In the genomic region with DNA sequence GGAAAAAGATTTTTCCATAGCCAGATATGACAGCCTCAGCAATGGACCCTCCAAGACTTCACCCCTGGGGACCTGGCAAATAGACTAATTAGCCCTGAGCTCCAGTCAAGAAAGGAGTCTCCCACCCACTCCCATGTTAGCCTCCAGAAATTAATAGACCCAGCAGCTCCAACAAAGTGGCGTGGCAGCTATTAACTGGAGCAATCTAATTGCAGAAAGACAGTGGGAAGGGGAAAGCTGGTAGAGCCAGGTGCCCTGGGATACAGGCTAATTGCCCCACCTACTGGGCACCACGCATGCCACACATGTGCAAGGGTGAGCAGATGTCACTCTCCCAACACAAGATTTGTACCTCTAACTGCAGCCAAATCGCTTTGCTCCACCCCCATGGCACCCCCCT, we compare ENCODE assay signal across 9 mouse cellular contexts.
DNase-seq lines count a peak whose midpoint lies in the region; ATAC-seq and TF ChIP-seq lines count a peak whose summit lies in the region.
"Had no signal": no experiment of that assay in that cellular context is flagged by ENCODE, and none has a peak within 500 bp of the region (broad histone marks: within the 10 kb centered on the region; RNA-seq: fewer than 3 reads in every experiment).

No protein-coding gene starts in this region.

- TF ChIP-seq POLR2A in cerebellum, adult 2 months (IDR thresholded peaks at IDR 0.05; ENCODE audit: borderline replicate concordance, insufficient read depth, low read length): no peak
- no peak for TF ChIP-seq POLR2A in liver, adult 2 months (IDR thresholded peaks at IDR 0.05; ENCODE audit: extremely low read depth, insufficient read depth, low read length)

- 14% methylated on average over 3 of the region's 3 CpGs for WGBS in cerebellum, adult 2 months
- 58% methylated on average over 3 of the region's 3 CpGs for WGBS in liver, adult 2 months
- 52% methylated on average over 3 of the region's 3 CpGs for WGBS in liver, embryonic 11.5 days

- H3K27me3 ChIP-seq in cerebellum, adult 2 months (ENCODE audit: control insufficient read depth, insufficient read depth, low read length): no peaks in the 10 kb centered on the region
- H3K27me3 ChIP-seq in liver, adult 2 months (ENCODE audit: control insufficient read depth, insufficient read depth, low read length): no peaks in the 10 kb centered on the region
- no peaks in the 10 kb centered on the region for H3K27me3 ChIP-seq in liver, embryonic 11.5 days (replicated peaks; ENCODE audit: control insufficient read depth, insufficient read depth, low read length)
- H3K27me3 ChIP-seq: limb, embryonic 12.5 days had no signal

- no peak for DNase-seq in cerebellum, adult 2 months
- no peak for DNase-seq in cerebellum, adult 8-10 months
- DNase-seq in liver, adult 2 months (ENCODE audit: extremely low read depth, low read depth, low spot score): peak; percentile 6
- DNase-seq in liver, embryonic 11.5 days (ENCODE audit: low spot score): no peak
- DNase-seq in 3T3-L1 (ENCODE audit: low read depth, low spot score): peak; percentile 7
- peak; percentile 44 for DNase-seq in kidney, postnatal 10 days
- no peak for DNase-seq in right cerebral cortex, adult 2 months (ENCODE audit: low spot score in 2 of 2)

- no peak overlapping the region for H3K27ac ChIP-seq in cerebellum, adult 2 months (ENCODE audit: insufficient read depth, low read length)
- no peak overlapping the region for H3K27ac ChIP-seq in liver, adult 2 months (replicated peaks; ENCODE audit: insufficient read depth, low read depth, low read length)
- no peak overlapping the region for H3K27ac ChIP-seq in liver, embryonic 11.5 days (ENCODE audit: low read depth, low read length)
- H3K27ac ChIP-seq: limb, embryonic 12.5 days had no signal

- no peaks in the 10 kb centered on the region for H3K4me1 ChIP-seq in cerebellum, adult 2 months (ENCODE audit: control insufficient read depth, insufficient read depth, low read length)
- no peaks in the 10 kb centered on the region for H3K4me1 ChIP-seq in liver, adult 2 months (ENCODE audit: control insufficient read depth, insufficient read depth, low read length)
- no peaks in the 10 kb centered on the region for H3K4me1 ChIP-seq in liver, embryonic 11.5 days (replicated peaks; ENCODE audit: control insufficient read depth, insufficient read depth, low read length)

- no peaks in the 10 kb centered on the region for H3K79me2 ChIP-seq in liver, adult 2 months (ENCODE audit: control insufficient read depth, insufficient read depth, low read length)

- peak; percentile 57 for TF ChIP-seq CTCF in cerebellum, adult 2 months (IDR thresholded peaks at IDR 0.05; ENCODE audit: borderline replicate concordance, insufficient read depth, low read depth, low read length)
- peak; percentile 63 for TF ChIP-seq CTCF in liver, adult 2 months (IDR thresholded peaks at IDR 0.05; ENCODE audit: low read depth, low read length)

- H3K4me3 ChIP-seq in cerebellum, adult 2 months (replicated peaks; ENCODE audit: insufficient read depth, low read depth, low read length): no peak overlapping the region
- H3K4me3 ChIP-seq in liver, adult 2 months (ENCODE audit: insufficient read depth, low read depth, low read length): no peak overlapping the region
- no peak overlapping the region for H3K4me3 ChIP-seq in liver, embryonic 11.5 days (ENCODE audit: low read depth, low read length)
- H3K4me3 ChIP-seq: limb, embryonic 12.5 days had no signal

- H3K9ac ChIP-seq in liver, adult 2 months (ENCODE audit: low read depth, low read length): no peak overlapping the region
- H3K9ac ChIP-seq in liver, embryonic 11.5 days (ENCODE audit: low read depth, low read length): no peak overlapping the region
- H3K9ac ChIP-seq: limb, embryonic 12.5 days had no signal

- H3K36me3 ChIP-seq in liver, adult 2 months (ENCODE audit: control insufficient read depth, insufficient read depth, low read length): no peaks in the 10 kb centered on the region
- H3K36me3 ChIP-seq in liver, embryonic 11.5 days (ENCODE audit: control insufficient read depth, insufficient read depth, low read length): no peaks in the 10 kb centered on the region
- H3K36me3 ChIP-seq: limb, embryonic 12.5 days had no signal

- no peak for ATAC-seq in liver, embryonic 11.5 days (replicated peaks; ENCODE audit: low FRiP score)
- no peak for ATAC-seq in frontal cortex, adult (ENCODE audit: low TSS enrichment)

- no peak overlapping the region for H3K4me2 ChIP-seq in liver, embryonic 11.5 days
- H3K4me2 ChIP-seq: limb, embryonic 12.5 days had no signal

- no peaks in the 10 kb centered on the region for H3K9me3 ChIP-seq in liver, embryonic 11.5 days (ENCODE audit: control insufficient read depth, low read length)
- H3K9me3 ChIP-seq: limb, embryonic 12.5 days had no signal

Comparison
In these comparisons a context has a peak if more than half of its experiments do, and no peak if none do; other contexts are left out.
1. DNase-seq: peak in liver, adult 2 months (single experiment), 3T3-L1 (single experiment) and kidney, postnatal 10 days (single experiment); none in cerebellum, adult 2 months (0 of 2), cerebellum, adult 8-10 months (single experiment), liver, embryonic 11.5 days (single experiment) and right cerebral cortex, adult 2 months (0 of 2).